Mouse (Mus musculus) kidney, postnatal 4 days (tissue): ENCODE data around the gene Kcnmb1.

Source experiments
- DNase-seq, 2 experiments: peaks; one replicate each; pipeline ENCODE4 v3.0.0; 2021; ENCODE audit warnings: mixed read lengths in 2 of 2

Gene Kcnmb1

DNA sequence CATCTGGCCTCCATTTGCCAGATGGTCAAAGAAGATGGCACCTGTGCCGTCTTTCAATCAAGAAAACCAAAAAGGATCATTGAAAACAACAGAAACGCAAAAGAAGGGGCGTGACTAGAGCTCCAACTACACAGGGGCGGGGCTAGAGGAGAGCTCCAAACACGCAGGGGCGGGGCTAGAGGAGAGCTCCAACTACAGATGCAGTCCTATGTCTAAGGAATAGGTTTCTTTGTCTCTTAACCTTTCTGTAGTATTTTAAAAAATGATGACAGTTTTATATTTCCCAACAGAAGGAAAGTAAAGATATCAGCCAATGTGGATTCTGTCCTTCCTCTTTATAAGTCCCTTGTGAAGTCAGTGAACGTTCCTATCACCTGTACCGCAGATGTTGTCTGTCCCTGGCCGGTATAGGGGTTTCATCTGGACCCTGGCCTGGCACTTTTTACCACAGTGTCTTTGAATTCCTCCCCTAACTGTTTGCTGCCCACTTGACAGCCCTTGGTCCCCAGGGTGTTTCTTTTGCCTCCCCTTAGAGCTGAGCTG is 18.0 kb upstream of the Kcnmb1 start:
- no peak for DNase-seq

DNA sequence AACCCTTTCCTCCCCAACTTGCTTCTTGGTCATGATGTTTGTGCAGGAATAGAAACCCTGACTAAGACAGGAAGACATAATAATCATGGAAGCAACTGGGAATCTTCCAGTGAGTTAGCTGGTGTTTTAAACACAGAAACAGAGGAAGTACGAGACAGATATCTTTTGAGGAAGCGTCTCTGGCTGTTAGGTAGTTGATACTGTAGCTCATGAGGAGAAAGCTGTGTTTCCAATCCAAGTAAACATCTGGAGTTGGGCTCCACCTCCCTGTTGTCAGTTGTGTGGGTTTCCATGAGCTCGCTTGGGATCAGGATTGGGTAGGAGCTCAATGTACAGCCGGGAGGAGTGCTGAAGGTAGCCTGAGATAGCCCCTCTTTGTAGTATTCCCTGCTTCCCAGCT is 16.3 kb upstream of the Kcnmb1 start:
- no peak for DNase-seq

DNA sequence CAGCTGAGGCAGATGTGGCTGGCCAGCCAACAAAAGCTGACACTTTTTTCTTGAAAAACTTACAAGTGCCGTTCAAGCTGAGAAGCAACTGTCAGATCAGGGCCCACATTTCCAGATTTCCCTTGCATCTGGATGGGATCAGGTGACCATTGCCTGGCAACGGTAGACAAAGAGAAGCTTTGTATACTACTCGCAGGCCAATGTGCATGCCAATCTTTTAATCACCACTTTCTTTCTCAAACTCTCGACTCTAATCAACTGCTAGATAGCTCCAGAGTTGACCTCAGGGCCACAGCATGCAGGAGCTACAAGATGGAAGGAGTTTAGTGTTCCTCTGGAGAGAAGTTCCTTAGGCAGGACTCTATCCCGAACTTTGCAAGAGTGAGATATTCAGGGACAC is 11.7 kb upstream of the Kcnmb1 start:
- DNase-seq, result no peak

DNA sequence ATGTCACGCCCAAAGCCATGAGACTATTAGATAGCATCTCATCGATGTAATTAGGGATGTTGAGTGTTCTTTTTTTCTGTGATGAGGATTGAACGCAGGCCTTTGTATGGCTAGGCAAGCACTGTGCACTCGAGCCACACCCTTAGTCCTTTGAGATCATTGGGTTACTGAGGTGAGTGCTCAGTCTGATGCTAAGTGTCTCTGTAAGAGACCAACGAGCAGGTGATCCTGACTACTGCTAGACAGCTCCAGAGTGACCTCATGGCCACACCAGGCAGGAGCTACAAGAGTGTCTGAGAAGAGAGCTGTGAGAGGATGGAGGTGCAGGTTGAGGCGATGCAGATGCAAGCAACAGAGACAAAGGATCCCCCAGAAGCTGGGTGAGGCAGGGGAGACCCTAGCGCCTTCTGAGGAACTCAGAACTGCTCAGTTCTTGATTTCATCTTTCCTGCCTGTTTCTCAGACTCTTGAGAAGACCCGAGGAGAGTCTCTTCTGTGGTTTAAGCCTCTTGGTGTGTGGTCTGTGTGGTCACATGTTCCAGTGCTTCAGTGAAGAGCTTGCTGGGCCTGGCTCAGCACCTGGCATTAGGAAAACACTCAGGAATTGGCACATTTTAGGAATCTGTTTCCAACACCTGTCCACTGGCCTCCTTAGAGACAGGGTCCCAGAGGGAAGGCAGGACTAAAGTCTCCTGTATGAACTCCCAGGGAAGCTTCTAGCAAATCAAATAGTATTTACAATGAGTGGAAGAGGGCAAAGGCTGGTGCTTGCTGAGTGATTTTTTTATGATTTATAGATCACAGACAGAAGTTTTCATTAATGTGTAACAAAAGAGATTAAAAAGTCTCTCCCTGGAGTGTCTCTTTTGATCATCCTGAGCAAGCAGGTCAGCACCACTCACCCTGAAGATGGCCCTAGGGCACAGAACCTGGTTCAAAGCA is 10.9 kb upstream of the Kcnmb1 start:
- DNase-seq, result no peak

DNA sequence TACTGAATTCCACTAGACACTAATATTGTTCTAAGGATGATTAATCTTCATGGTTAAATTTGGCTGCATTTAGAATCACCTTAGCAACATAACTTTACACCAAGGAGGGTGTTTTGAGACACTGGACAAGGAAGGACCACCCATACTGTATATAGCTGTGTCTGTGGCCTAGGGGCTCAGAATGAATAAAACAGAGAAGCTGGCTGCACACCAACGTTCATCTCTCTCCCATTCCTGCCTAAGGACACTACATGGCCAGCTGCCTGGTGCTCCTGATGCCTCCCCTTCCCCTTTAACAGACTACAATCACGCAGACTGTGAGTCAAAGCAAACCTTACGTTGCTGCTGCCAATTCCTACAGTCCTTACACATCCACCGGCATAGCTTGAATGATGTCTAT is 6.8 kb upstream of the Kcnmb1 start:
- no peak for DNase-seq

DNA sequence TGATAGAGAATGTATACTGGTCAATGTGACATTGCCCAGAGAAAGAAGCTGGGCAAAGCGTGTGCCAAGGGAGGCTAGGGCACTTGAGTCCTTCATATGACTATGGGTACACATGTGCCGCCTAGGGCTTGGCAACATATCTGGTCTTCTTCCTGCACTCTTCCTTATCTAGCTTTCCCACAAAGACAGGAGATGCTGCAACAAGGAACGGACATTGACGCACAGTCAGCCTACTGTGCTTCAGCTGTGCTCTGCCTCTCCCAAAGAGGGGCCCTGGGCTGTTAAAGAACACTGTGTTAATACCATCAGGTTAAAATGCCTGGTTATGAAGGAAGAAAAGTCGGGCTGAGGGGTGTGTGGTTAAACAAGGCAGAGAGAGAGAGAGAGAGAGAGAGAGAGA is 6.2 kb upstream of the Kcnmb1 start:
- DNase-seq, result no peak

DNA sequence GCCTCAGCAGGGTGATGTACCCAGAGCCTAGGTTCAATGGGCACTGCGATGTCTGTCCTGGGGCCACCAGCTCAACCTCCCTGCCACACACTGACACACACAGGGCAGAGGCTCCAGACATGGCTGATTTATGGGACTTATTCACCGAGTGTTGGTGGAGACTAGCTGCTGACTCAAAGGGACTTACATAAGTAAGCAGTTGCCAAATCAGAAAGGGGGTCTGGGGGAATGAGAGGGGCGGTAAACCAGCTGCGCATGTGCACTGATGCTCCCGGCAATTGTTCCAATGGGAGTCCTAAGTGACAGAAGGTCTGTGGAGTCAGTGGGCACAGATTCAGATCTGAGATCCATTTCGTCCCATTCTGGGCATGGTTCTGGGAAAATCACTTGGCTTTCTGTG is 5.2 kb upstream of the Kcnmb1 start:
- no peak for DNase-seq

DNA sequence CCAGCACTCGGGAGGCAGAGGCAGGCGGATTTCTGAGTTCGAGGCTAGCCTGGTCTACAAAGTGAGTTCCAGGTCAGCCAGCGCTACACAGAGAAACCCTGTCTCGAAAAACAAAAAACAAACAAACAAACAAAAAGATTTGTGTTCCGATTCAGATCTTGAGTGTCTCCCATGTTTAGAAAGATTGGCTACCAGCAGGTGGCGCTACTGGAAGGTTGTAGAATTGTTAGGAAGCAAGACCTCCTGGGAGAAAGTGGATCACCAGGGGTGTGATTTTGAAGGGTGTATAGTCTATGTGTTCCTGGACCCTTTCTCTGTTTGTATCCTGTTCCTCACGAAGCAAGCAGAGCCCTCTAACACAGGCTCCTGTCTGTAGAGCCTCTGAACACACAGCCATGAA is 4.1 kb upstream of the Kcnmb1 start:
- DNase-seq, result peak; percentile 68 to 71

DNA sequence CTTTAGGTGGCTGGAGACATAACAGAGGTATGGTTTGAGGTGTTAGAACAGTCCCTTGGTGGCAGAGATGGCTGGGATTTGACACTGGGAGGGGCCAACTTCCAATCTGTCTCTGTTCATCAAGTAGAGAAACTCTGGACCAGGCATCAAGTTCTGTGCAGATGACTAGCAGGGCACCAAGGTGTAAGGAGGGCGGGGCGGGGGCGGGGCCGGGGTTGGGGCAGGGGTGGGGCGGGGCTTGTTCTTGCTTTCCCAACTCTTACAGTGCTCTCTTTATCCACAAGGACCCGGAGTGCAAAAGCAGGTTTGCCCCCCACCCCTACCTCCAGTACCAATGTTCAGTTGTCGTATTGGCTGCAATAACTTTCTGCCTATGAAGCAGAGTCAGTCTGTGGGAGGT is 635 bp upstream of the Kcnmb1 start:
- no peak for DNase-seq

DNA sequence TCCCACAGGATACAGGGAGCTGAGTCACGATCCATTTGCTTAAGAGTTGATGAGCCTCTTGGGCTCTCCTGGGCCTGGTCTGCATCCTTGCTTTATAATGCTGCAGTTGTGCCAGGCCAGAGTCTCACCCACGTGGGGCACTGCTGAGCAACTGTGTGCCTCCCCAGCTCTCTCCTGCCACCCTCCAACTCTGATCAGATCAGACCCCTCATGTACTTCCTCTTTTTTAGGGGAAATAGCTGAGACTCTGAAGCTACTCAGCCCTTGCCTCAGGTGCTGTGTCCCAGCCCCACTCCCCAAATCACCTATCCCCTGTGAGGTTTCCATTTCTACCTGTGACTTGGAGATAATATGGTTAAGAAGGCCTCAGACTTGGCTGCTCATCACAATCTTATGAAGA is 2.6 kb downstream of the Kcnmb1 start:
- no peak for DNase-seq

DNA sequence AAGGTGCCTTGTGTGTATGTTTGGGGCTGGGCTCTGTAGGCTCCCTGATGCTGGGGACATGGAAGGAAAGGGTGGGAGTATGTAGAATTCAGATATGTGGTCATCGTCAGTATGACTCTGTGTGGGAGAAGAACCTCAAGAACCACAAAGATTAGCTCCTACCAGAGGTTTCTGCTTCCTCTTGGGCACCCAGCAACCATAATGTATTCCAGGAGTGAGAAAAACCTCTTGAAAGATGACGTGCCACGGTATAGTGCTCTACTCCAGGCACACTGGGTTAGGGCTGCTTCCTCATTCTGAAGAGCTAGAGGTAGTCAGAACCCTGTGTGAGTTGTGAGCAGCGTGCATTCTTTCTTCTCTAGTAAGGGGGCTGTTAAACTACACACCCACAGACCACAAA is 4.9 kb downstream of the Kcnmb1 start:
- no peak for DNase-seq

DNA sequence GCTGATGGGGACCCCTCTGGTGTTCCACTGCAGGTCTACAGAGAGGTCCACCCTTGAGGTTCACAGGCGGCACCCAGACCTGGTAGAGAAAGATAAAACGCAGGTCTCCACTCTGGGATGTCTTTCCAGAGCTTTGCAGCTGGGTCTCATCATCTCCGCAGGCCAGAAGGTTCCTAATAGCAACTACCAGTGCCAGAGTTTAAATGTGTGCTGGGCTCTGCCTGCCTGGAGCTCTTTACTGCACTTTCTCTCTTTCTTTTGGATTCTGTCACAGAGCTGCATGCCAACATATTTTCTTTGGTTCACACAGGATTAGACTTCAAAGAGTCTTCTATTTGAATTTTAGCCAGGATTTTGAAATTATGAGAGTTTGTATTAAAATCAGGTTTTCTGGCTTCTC is 6.4 kb downstream of the Kcnmb1 start:
- DNase-seq, result peak; percentile 23 to 31

DNA sequence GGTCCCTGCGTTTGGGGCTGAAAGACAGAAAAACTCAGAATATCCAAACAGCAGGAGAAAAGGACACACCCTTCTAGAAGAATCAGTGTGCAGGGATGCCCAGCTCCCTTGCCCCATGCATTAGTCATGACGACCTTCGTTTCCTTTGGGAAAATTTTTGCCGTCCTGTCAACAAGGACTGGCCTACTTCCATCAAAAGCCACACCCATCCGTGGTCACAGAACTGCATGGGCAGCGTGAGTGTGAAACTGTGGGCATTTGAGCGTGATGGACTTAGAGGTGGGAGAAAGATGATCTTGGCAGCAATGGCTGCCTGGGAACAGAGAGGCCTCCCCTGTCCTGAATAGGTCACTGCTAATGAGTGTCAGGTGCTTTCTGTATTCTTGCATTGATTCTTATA is 9.3 kb downstream of the Kcnmb1 start:
- DNase-seq, result no peak

DNA sequence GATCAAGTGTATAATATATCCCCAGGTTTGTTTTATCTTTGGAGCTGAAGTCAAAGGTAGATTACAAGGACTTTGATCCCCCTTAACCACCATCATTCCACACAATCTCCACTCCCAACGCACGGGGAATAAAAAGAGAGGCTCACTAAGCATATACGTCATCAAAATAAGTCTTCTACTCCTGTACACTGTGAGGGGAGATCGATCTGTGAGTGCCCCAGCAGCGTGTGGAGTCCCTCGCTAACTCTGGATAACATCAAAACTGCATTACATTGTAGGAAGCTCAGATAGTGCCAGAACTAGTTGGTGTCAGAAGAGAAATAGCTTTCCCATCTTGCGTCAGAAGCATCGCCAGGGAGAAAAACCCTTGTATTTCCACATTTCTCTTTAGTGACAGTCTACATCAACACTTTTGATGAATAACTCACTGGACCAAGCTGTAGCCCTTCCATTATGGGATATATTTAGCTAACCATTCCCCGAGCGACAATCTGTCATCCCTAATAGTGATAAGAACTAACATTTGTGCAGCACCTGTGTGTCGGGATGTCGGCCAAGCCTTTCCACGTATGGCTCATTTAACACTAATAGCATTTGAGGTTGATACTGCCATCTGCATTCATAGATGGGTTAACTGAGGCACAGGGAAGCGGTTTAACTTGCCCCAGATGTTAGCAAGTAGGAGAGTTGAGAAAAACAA is 11.7 kb downstream of the Kcnmb1 start:
- no peak for DNase-seq

DNA sequence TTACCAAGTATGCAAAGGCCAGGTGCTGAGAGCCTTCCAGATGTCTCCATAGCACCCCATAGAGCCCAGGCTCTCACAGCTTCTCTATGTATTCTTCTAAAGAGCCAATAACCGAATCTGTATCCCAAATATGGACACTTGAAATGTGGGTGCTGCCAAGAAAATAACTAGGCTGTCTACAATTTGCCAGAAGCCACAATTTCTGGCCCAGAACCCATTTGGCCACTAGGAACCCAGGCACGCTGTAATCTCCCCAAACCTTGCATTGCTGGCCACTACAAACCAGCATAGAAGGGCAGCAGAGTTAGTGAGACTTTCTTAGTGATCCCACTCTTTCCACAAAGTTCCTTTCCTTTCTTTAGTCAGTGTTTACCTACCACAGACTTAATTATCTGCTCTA is 12.3 kb downstream of the Kcnmb1 start:
- DNase-seq, result peak; percentile 12 to 15

DNA sequence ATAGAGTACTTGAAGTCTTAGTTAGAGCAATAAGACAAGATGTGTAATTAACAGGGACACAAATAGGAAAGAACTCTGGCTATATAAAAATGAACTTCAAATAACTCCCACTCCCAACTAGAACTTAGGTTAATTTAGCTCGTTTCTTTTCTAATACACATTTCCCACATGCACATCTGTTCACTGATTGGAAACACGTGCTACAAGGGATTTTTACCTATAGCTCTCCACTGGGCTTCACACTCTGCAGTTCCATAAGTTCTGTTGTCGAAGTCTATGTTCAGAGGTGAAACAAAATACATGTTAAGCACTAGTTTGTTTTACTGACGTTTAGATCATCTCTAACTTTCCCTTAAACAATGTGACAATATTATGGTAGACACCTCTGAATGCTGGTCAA is 17.3 kb downstream of the Kcnmb1 start:
- no peak for DNase-seq

DNA sequence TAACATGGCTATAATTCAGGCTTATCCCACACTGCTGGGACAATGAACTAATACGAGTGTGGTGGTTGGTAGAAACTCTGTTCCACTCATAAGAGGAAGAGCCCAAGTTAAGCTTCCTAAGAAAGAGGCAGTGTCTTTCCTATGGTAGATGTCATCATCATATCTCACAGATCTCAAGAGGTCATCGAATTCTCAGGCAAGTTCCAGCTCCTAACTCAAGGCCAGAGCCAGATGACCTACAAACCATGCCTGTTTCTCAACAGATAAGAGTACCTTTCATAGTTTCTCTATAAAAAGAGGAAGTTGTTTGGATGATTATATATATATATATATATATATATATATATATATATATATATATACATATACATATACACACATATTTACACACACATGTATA is 23.7 kb downstream of the Kcnmb1 start:
- DNase-seq, result no peak

DNA sequence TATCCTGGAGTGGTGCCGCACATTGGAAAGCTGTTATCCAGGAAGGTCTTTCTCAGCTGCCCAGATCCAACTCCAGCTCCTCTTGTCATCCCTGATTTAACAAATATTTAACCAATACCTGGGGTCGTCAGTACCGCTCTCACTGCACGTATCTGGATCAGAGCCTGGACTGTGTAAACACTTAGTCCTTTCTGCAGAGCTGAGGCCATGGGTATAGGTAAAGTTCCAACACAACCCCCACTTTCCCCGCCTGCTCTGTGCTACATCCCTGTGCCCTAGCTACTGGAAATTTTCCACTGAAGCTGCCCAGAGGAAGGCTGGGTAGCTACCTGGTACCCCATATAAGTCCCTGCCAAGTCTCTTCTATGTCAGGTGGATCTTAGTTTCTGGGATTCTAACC is 27.2 kb downstream of the Kcnmb1 start:
- DNase-seq, result no peak

DNA sequence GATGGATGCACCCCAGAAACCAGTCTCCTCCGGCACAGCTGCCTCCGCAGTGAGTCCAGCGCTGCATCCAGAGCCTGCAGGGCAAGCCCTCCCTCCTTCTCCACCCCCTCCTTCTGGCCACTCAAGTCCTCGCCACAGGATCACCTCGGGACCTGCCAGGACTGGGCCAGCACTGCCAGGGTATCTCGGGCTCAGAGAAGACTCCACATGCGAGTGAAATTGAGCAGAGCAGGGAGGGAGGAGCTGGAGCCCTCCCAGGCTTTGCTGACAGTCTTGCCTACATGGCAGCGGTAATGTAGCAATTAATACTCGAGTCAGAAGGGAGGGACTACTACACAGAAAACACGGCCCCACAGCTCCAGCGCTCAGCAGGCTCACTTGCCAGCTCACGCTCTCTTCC is 30.1 kb downstream of the Kcnmb1 start, which contains the start of gene Kcnip1:
Kcnip1 (minus strand) TSS at position 215 of the 400 bp plus-strand sequence.
- peak in 1 of 2 experiments; percentile 37 for DNase-seq

DNA sequence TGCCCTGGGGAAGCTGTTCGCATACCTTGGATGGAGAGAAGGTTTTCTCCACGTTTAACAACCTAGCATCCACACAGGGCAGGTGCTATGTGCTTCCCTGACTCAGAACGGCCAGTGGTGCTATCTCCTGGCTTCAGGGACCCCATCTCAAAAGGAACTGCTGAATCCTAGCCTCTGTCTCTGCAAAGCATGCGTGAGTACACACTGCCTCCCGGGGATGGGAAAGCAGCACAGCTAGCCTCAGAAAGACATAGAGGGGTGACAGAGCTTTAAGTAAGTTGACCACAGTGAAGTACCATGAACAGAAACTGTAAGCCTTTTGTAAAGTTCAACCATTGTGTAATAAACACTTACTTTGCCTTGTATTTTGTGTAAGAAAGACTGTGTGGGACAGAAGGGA is 30.7 kb downstream of the Kcnmb1 start:
- peak in 1 of 2 experiments; percentile 26 for DNase-seq

DNA sequence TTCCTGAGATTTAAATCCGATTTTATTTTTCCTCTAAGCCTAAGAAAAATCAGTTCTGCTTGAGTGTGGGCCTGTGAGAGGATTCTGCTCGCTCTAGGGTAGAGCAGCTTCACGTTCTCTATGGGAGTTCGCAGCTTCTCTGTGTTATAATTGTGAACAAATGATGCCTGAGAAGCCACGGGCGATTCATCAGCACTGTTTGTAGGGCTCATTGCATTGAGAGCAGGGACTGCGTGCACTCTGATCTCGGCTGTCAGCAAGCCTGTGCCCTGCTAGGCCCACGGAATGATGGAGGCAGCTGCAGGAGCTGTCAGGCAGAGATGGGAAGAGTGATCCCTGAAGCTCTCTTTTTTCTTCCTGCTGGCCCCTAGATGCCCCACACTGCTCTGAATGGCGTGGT is 35.4 kb downstream of the Kcnmb1 start:
- DNase-seq, result no peak

DNA sequence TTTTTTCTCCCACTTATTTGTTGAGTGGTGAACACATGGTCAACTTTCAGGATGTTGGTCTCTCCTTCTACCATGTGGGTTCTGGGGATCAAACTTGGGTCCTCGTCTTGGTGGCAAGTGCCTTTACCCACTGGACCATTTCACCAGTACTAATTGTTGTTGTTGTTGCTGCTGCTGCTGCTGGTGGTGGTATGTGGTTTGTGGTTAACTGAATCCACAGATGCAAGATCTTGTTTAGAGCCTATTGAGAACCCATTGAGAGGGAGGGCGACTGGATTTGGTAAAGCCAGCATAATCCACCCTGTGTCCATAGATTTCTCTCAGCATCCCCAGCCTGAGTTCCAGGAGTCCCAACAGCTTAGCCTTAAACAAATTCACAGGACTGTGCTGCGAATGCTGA is 37.6 kb downstream of the Kcnmb1 start:
- DNase-seq, result no peak

DNA sequence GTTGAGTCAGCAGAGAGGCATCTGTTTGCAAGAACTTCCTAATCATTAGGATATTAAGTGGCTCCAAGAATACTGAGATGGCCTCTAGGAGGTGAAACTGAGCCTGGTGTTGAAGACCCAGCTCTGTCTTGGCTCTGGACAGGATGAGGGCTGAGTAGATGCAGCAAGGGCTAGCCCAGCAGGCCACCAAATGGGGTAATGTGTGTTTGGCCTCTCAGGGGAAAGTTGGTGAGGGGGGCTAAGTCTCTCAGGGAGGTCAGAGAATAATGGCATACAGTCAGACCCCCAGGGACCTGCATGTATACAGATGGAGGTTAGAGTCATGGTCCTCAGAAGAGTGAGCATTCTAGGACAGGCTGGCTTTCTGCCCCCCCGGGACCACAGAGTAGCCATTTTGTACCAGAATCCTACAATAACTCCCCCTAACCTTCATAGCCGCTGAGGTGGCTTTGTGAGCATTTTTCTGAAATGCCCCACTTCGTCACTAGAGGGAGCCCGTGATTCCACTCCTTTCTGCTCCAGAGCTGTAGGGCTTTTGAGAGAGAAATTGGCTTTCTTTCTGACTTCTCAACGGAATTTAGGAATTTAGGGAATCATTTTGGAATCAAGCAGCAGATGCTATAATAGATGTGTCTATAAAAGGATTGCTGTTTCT is 39.3 kb downstream of the Kcnmb1 start:
- peak; percentile 75 to 76 for DNase-seq
